Mouse (Mus musculus) neural tube, postnatal 0 days (tissue): ENCODE measurements around the gene Cenpw. TPM values are rescaled to one million over a fixed set of nuclear protein-coding genes. Genes with fewer than 3 reads are reported as not detected.

Experiments used
- polyA plus RNA-seq: library from polyadenylated mRNA; unstranded; fragments of >200 nt; fragmentation: Nextera tagmentation; extraction: Ambion mirVana; gene quantifications from 2 replicates; pipeline ENCODE4 v1.2.1, GENCODE M21; 2015

Gene Cenpw
- polyA plus RNA-seq: 15.1 and 16.8 TPM in 2 replicates

DNA sequence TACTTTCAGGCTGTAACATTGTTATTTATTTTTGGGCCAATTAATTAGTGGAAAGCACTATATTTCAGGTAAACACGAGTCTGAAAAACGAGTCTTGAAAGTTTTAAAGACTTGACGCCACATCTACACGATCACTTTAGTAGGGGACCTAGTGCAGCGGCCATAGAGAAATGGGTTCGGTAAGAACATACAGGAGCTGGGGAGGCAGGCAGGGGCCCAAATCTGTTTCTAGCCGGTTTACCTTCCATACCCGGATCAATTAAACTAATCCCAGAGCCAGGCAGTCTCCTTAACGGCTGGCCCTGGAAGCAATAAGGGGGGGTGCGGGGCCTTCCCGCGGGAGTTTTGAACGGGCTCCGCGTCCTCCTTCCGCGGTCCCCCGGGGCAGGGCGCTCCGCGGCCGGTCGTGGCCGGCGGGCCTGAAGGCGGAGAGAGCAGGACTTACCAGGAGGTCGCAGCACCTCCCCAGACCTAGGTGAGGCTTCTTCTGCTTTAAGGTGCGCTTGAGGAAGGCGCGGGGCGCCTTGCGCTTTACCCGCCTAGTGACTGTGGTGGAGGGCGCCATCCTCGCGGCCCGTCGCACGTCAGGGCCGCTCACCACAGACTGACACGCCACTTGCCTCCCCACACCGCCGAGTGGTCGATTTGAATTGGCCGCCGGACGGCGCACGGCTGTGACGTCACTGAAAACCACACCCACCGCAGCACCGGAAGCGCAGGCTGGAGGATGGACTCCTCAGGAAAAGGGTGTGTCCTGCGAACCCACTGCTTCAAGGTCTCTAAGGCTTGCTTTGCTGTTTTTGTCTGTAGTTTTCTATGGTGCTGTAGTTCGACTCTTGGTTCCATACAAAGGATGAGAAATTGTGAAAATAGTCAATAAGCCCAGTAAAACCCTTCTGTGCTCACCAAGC lies at the start of gene Cenpw:
TSS of gene Cenpw (minus strand) at position 645 of the 911 bp plus-strand sequence.

